Mouse (Mus musculus) kidney, adult 2 months (tissue): ENCODE measurements at regions not wholly inside any gene's neighbourhood (a gene's known extent, or its start where the extent isn't known, plus 50 kb on each side); places are given as distances from the start of the nearest gene placed in this dataset.

Source experiments
- CTCF ChIP-seq: fragments of 200-500 bp; conservative IDR thresholded peaks from 2 replicates; pipeline ENCODE4 v1.5.1; 2011; ENCODE audit warnings: low read depth, mild to moderate bottlenecking, control low read depth, low read length, moderate library complexity, mixed read lengths; ENCODE audit not compliant: insufficient read depth, insufficient read length
- POLR2A ChIP-seq: fragments of 200-500 bp; IDR thresholded peaks from one replicate; pipeline ENCODE4 v1.6.1; 2011; ENCODE audit warnings: low read depth, low read length, control low read depth

GRCm38 (mm10) chr3:66653961-66654360, 327.2 kb upstream of the Rsrc1 start:
- no peak for TF ChIP-seq CTCF
- TF ChIP-seq POLR2A, result no peak
